Mouse (Mus musculus) kidney, embryonic 16.5 days (tissue): ENCODE data around the gene Gm20388. TPM values are rescaled to one million over a fixed set of nuclear protein-coding genes. Genes with fewer than 3 reads are reported as not detected.

Source experiments
- ATAC-seq: fragments of 200-750 bp; cut with Nextera tagmentation; 2 replicates; pipeline ENCODE4 v1.8.0; 2017; ENCODE audit warnings: moderate TSS enrichment; ENCODE audit not compliant: low FRiP score, low TSS enrichment
- H3K27ac ChIP-seq: fragments of 300-500 bp; sonication (generic); 2 replicates; pipeline ENCODE4 v1.5.1; 2014; ENCODE audit warnings: low read length
- H3K27me3 ChIP-seq: fragments of 300-500 bp; sonication (generic); 2 replicates; pipeline ENCODE4 v1.6.1; 2014; ENCODE audit warnings: low read length, control low read depth, mixed read lengths; ENCODE audit not compliant: insufficient read depth
- H3K36me3 ChIP-seq: fragments of 300-500 bp; sonication (generic); 2 replicates; pipeline ENCODE4 v1.6.1; 2014; ENCODE audit warnings: low read length, control low read depth, mixed read lengths; ENCODE audit not compliant: insufficient read depth
- H3K4me1 ChIP-seq: fragments of 300-500 bp; sonication (generic); 2 replicates; pipeline ENCODE4 v1.6.1; 2014; ENCODE audit warnings: low read length, control low read depth, mixed read lengths; ENCODE audit not compliant: insufficient read depth
- H3K4me2 ChIP-seq: fragments of 300-500 bp; sonication (generic); replicated peaks from 2 replicates; pipeline ENCODE4 v1.6.1; 2014; ENCODE audit warnings: low read depth, low read length
- H3K4me3 ChIP-seq: fragments of 300-500 bp; sonication (generic); 2 replicates; pipeline ENCODE4 v1.5.1; 2014; ENCODE audit warnings: mild to moderate bottlenecking, low read length
- H3K9ac ChIP-seq: fragments of 300-500 bp; sonication (generic); replicated peaks from 2 replicates; pipeline ENCODE4 v1.6.1; 2014; ENCODE audit warnings: low read length
- H3K9me3 ChIP-seq: fragments of 300-500 bp; sonication (generic); 2 replicates; pipeline ENCODE4 v1.6.1; 2016; ENCODE audit warnings: low read length, control low read depth
- WGBS: fragments of 180-500 bp; shearing (Covaris S2); extraction: QIAGEN DNeasy Blood & Tissue Kit; methylation state at CpG from one replicate; pipeline ENCODE4 v1.1.7; 2014; 5-methylcytosine and 5-hydroxymethylcytosine counted together
- polyA plus RNA-seq: library from polyadenylated mRNA; unstranded; fragments of >200 nt; fragmentation: Nextera tagmentation; extraction: Ambion mirVana; gene quantifications from 2 replicates; pipeline ENCODE4 v1.2.1, GENCODE M21; 2015

The Gm20388 gene
- polyA plus RNA-seq, 1 experiment from 2014 or later: 7.7 TPM

GRCm38 (mm10) chr8:123883094-123883493 is 3972.5 kb downstream of the Gm20388 start:
- no peak for ATAC-seq
- H3K27me3 ChIP-seq: peaks cover 9% of the 10 kb centered on the region; the same call in 1 of the 2 replicates
- WGBS: 77% methylated on average over 4 of the region's 4 CpGs

GRCm38 (mm10) chr8:123884721-123885565 is 3974.3 kb downstream of the Gm20388 start:
- Histone ChIP-seq H3K4me2 (no peak overlapping the region), H3K4me3 (no peak overlapping the region), H3K36me3 (no peaks in the 10 kb centered on the region), H3K4me1 (peaks cover 3% of the 10 kb centered on the region; the same call in 1 of the 2 replicates), H3K27ac (no peak overlapping the region), H3K9me3 (no peaks in the 10 kb centered on the region), H3K27me3 (peaks cover 13% of the 10 kb centered on the region; the same call in 1 of the 2 replicates), H3K9ac (no peak overlapping the region; the same call in 1 of the 2 replicates)
- 4% methylated on average over 12 of the region's 14 CpGs for WGBS
- ATAC-seq: no peak; the same call in 1 of the 2 replicates

More at GRCm38 (mm10) chr8:123883094-123883493, 3972.5 kb downstream of the Gm20388 start:
- no peak overlapping the region for H3K4me3 ChIP-seq
- H3K4me1 ChIP-seq: peaks cover 3% of the 10 kb centered on the region; the same call in 1 of the 2 replicates
- no peaks in the 10 kb centered on the region for H3K36me3 ChIP-seq
- H3K27ac ChIP-seq: no peak overlapping the region
- H3K9ac ChIP-seq: no peak overlapping the region
- no peaks in the 10 kb centered on the region for H3K9me3 ChIP-seq
- no peak overlapping the region for H3K4me2 ChIP-seq

- Histone ChIP-seq H3K27ac (no peak overlapping the region), H3K27me3 (peaks cover 35% of the 10 kb centered on the region), H3K4me3 (no peak overlapping the region), H3K9me3 (no peaks in the 10 kb centered on the region), H3K4me2 (no peak overlapping the region), H3K4me1 (peaks cover 8% of the 10 kb centered on the region; the same call in 1 of the 2 replicates), H3K9ac (no peak overlapping the region), H3K36me3 (no peaks in the 10 kb centered on the region)
- ATAC-seq: no peak
- 92% methylated on average over 4 of the region's 4 CpGs for WGBS
Observed at GRCm38 (mm10) chr8:123887163-123887562, 3976.5 kb downstream of the Gm20388 start.

- WGBS: 87% methylated on average over 2 of the region's 2 CpGs
- H3K27me3 ChIP-seq: peaks cover 43% of the 10 kb centered on the region
- H3K4me1 ChIP-seq: peaks cover 8% of the 10 kb centered on the region; the same call in 1 of the 2 replicates
Observed at GRCm38 (mm10) chr8:123887956-123888355, 3977.3 kb downstream of the Gm20388 start.

GRCm38 (mm10) chr8:123889797-123890196 is 3979.2 kb downstream of the Gm20388 start:
- no peak overlapping the region for H3K9ac ChIP-seq
- peaks cover 5% of the 10 kb centered on the region; the same call in 1 of the 2 replicates for H3K4me1 ChIP-seq
- H3K27me3 ChIP-seq: peaks cover 61% of the 10 kb centered on the region
- WGBS: 69% methylated on average over 4 of the region's 4 CpGs
- no peak overlapping the region for H3K27ac ChIP-seq
- ATAC-seq: no peak
- H3K4me2 ChIP-seq: no peak overlapping the region
- H3K4me3 ChIP-seq: no peak overlapping the region
- H3K36me3 ChIP-seq: no peaks in the 10 kb centered on the region
- no peaks in the 10 kb centered on the region for H3K9me3 ChIP-seq

More at GRCm38 (mm10) chr8:123887956-123888355, 3977.3 kb downstream of the Gm20388 start:
- Histone ChIP-seq H3K4me3 (no peak overlapping the region), H3K4me2 (no peak overlapping the region), H3K9ac (no peak overlapping the region), H3K36me3 (no peaks in the 10 kb centered on the region), H3K9me3 (no peaks in the 10 kb centered on the region), H3K27ac (no peak overlapping the region)
- no peak for ATAC-seq

GRCm38 (mm10) chr8:123891271-123891670 is 3980.6 kb downstream of the Gm20388 start:
- ATAC-seq: no peak
- no peak overlapping the region for H3K4me2 ChIP-seq
- no peak overlapping the region for H3K27ac ChIP-seq
- no peaks in the 10 kb centered on the region for H3K9me3 ChIP-seq
- H3K4me1 ChIP-seq: peaks cover 5% of the 10 kb centered on the region; the same call in 1 of the 2 replicates
- H3K9ac ChIP-seq: no peak overlapping the region
- no peaks in the 10 kb centered on the region for H3K36me3 ChIP-seq
- peaks cover 69% of the 10 kb centered on the region for H3K27me3 ChIP-seq
- no peak overlapping the region for H3K4me3 ChIP-seq
- 2% methylated on average over 11 of the region's 11 CpGs for WGBS

- Histone ChIP-seq H3K4me2 (peak overlapping the region; percentile 32), H3K4me1 (peaks cover 5% of the 10 kb centered on the region; the same call in 1 of the 2 replicates), H3K27me3 (peaks cover 66% of the 10 kb centered on the region), H3K9me3 (no peaks in the 10 kb centered on the region), H3K4me3 (peak overlapping the region; percentile 17), H3K9ac (no peak overlapping the region), H3K27ac (no peak overlapping the region), H3K36me3 (no peaks in the 10 kb centered on the region)
- 1% methylated on average over 49 of the region's 49 CpGs for WGBS
- no peak for ATAC-seq
Observed at GRCm38 (mm10) chr8:123891883-123892585, 3981.4 kb downstream of the Gm20388 start.

GRCm38 (mm10) chr8:123892586-123893155 is 3982.0 kb downstream of the Gm20388 start:
- Histone ChIP-seq H3K27ac (no peak overlapping the region), H3K4me1 (peaks cover 5% of the 10 kb centered on the region; the same call in 1 of the 2 replicates), H3K36me3 (no peaks in the 10 kb centered on the region), H3K4me2 (no peak overlapping the region), H3K4me3 (no peak overlapping the region), H3K27me3 (peaks cover 66% of the 10 kb centered on the region), H3K9ac (no peak overlapping the region), H3K9me3 (no peaks in the 10 kb centered on the region)
- WGBS: 12% methylated on average over 30 of the region's 30 CpGs
- ATAC-seq: no peak

GRCm38 (mm10) chr8:123893413-123893812 is 3982.8 kb downstream of the Gm20388 start:
- Histone ChIP-seq H3K9ac (no peak overlapping the region), H3K9me3 (no peaks in the 10 kb centered on the region), H3K4me2 (no peak overlapping the region), H3K4me3 (no peak overlapping the region), H3K27me3 (peaks cover 66% of the 10 kb centered on the region), H3K4me1 (peaks cover 5% of the 10 kb centered on the region; the same call in 1 of the 2 replicates), H3K36me3 (no peaks in the 10 kb centered on the region), H3K27ac (no peak overlapping the region)
- 80% methylated on average over 11 of the region's 11 CpGs for WGBS
- no peak for ATAC-seq
